Mouse (Mus musculus): ENCODE results near the gene H2-Q1. TPM values are rescaled to one million over a fixed set of nuclear protein-coding genes. Genes with fewer than 3 reads are reported as not detected.
"Not testable (repeated sequence)": the region's sequence is repeated elsewhere in the genome, so short reads cannot be mapped to it uniquely, and the experiment has no call there.

The H2-Q1 gene
- polyA plus RNA-seq (2012) = not detected in 2 replicates

DNA sequence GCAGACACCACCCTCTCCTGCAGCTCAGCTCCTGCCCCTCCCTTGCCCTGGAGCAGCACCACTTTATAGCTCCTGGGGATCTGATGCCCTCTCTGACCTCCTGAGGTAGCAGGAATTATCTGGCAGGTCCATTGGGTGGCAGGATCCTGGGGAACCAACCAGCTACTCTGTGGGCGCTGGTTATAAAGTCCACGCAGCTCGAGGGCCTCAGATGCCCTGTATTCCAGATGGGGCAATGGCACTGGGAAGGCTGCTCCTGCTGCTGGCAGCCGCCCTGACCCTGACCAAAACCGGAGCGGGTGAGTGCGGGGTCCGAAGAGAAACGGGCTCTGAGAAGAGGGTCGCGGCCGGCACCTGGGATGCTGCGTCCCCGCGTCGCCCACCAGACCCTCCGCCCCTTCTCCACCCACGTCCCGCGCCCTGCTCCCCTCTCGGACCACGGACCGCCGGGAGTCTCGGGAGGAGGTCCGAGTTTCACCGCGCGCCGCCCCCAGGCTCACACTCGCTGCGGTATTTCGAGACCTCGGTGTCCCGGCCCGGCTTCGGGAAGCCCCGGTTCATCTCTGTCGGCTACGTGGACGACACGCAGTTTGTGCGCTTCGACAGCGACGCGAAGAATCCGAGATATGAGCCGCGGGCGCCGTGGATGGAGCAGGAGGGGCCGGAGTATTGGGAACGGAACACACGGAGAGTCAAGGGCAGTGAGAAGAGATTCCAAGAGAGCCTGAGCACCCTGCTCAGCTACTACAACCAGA, at the start of gene H2-Q1:
Gene H2-Q1, plus strand, starts transcription at position 79 of the 755 bp plus-strand sequence.
- Histone ChIP-seq H3K4me1 (ENCODE audit: control insufficient read depth) (no peaks in the 10 kb centered on the region), H3K4me3 (replicated peaks) (no peak within 1 kb of the TSS), H3K9me3 (ENCODE audit: control insufficient read depth, low read length) (no peaks in the 10 kb centered on the region), H3K36me3 (ENCODE audit: control insufficient read depth) (no peaks in the 10 kb centered on the region), H3K27me3 (ENCODE audit: control insufficient read depth) (peaks cover 35% of the 10 kb centered on the region)
- no peak for TF ChIP-seq TAL1 (IDR thresholded peaks at IDR 0.05; ENCODE audit: low read length)

DNA sequence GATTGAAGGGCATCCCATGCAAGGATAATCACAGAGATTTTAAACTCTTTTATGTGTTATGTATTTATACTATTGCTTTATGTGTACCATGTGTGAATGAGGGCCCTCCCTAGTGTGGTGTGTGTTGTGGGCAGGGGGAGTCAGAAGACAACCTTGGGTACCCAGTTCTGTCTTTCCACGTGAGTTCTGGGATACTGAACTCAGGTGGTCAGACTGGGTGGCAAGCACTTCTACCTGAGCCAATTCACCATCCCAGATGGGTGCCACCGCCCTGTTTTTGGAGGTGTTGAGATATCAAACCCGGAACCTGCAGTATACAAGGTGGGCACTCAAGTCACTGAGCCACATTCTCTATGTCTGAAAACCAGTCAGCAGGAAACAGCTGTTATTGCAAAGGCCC, 48.0 kb upstream of the H2-Q1 start:
- Histone ChIP-seq H3K9me3 (ENCODE audit: control insufficient read depth, low read length) (peaks cover 2% of the 10 kb centered on the region), H3K36me3 (ENCODE audit: control insufficient read depth) (no peaks in the 10 kb centered on the region), H3K4me3 (replicated peaks) (no peak overlapping the region), H3K27me3 (ENCODE audit: control insufficient read depth) (peaks cover 19% of the 10 kb centered on the region), H3K4me1 (ENCODE audit: control insufficient read depth) (no peaks in the 10 kb centered on the region; the same call in 1 of the 2 replicates)
- TF ChIP-seq TAL1 (IDR thresholded peaks at IDR 0.05; ENCODE audit: low read length) = no peak
- no peak for TF ChIP-seq GATA1 (IDR thresholded peaks at IDR 0.05; ENCODE audit: low read length)

DNA sequence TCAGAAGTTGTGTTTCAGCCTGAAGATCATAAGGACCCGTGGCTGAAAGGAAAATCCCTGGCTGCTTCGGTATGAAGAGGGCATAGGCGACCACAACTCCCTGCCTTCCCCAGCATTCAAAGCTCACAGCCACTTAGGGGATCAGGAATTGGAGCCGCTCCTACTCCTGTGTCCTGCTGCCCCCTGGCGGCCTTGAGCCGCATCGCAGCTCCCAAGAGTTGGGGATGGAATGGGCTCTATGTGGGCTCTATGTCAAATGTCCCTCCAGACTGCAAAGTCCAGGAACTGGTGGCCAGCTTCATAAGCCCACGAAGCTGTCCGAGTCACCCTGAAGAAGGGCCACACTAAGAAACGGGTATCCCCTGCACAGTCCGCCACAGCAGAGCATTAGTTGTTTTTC, 45.4 kb upstream of the H2-Q1 start:
- Histone ChIP-seq H3K4me3 (replicated peaks) (no peak overlapping the region), H3K9me3 (ENCODE audit: control insufficient read depth, low read length) (peaks cover 2% of the 10 kb centered on the region), H3K36me3 (ENCODE audit: control insufficient read depth) (no peaks in the 10 kb centered on the region), H3K27me3 (ENCODE audit: control insufficient read depth) (peaks cover 19% of the 10 kb centered on the region), H3K4me1 (ENCODE audit: control insufficient read depth) (no peaks in the 10 kb centered on the region; the same call in 1 of the 2 replicates)
- TF ChIP-seq GATA1 (IDR thresholded peaks at IDR 0.05; ENCODE audit: low read length) (no peak), TAL1 (IDR thresholded peaks at IDR 0.05; ENCODE audit: low read length) (no peak)

DNA sequence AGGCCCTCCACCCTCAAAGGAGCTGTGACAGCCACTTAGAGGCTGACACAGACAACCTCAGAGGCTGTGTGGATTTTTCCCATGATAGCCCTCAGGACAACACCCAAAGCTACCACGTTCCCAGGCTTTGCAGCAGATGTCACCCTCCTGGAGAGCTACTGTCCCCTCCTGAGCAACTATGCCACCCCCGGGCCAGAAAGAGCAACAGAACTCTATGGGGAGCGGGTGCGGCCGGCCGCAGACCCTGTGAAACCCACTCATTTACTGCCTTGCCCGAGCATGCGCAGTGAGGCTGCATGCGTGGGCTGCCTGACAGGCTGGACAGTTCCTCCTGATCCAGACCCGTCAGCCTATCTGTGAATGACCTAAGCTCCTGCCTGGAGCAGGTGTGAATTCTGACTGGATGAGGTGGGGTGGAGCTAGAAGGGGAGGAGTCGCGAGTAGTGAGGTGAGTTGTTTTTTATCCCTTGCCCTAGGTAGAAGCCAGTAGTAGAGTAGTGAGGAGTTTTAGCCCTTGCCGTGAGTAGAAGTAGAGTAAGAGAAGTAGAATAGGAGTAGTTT, 43.8 kb upstream of the H2-Q1 start:
- no peaks in the 10 kb centered on the region for H3K36me3 ChIP-seq (ENCODE audit: control insufficient read depth)
- TF ChIP-seq GATA1 (IDR thresholded peaks at IDR 0.05; ENCODE audit: low read length) = no peak
- TF ChIP-seq TAL1 (IDR thresholded peaks at IDR 0.05; ENCODE audit: low read length) = no peak
- H3K4me1 ChIP-seq (ENCODE audit: control insufficient read depth) = no peaks in the 10 kb centered on the region; the same call in 1 of the 2 replicates
- H3K9me3 ChIP-seq (ENCODE audit: control insufficient read depth, low read length) = peaks cover 2% of the 10 kb centered on the region
- peaks cover 19% of the 10 kb centered on the region for H3K27me3 ChIP-seq (ENCODE audit: control insufficient read depth)
- H3K4me3 ChIP-seq (replicated peaks) = no peak overlapping the region

DNA sequence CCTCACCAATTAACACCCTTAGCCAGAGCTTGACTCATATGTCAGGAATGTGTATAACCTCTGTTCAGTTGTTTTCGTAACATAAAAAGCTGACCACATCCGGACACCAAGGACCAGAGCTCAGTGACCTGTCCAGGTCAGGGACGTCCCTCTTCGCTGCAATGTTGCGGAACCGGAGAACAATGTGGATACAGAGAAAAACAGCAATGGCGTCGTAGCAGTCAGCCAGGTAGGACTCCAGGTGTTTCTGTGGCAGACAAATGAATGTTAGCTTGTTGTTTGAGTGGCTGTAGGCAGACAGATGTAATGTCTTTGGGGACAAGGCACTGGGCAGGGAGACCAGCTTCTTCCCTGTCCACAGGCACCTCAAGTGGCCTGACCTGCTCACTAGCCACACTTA, 42.2 kb upstream of the H2-Q1 start:
- H3K27me3 ChIP-seq (ENCODE audit: control insufficient read depth) = peaks cover 17% of the 10 kb centered on the region
- TF ChIP-seq TAL1 (IDR thresholded peaks at IDR 0.05; ENCODE audit: low read length) (no peak), GATA1 (IDR thresholded peaks at IDR 0.05; ENCODE audit: low read length) (no peak)
- H3K36me3 ChIP-seq (ENCODE audit: control insufficient read depth) = no peaks in the 10 kb centered on the region
- H3K4me1 ChIP-seq (ENCODE audit: control insufficient read depth) = no peaks in the 10 kb centered on the region; the same call in 1 of the 2 replicates
- no peak overlapping the region for H3K4me3 ChIP-seq (replicated peaks)
- no peaks in the 10 kb centered on the region for H3K9me3 ChIP-seq (ENCODE audit: control insufficient read depth, low read length)

DNA sequence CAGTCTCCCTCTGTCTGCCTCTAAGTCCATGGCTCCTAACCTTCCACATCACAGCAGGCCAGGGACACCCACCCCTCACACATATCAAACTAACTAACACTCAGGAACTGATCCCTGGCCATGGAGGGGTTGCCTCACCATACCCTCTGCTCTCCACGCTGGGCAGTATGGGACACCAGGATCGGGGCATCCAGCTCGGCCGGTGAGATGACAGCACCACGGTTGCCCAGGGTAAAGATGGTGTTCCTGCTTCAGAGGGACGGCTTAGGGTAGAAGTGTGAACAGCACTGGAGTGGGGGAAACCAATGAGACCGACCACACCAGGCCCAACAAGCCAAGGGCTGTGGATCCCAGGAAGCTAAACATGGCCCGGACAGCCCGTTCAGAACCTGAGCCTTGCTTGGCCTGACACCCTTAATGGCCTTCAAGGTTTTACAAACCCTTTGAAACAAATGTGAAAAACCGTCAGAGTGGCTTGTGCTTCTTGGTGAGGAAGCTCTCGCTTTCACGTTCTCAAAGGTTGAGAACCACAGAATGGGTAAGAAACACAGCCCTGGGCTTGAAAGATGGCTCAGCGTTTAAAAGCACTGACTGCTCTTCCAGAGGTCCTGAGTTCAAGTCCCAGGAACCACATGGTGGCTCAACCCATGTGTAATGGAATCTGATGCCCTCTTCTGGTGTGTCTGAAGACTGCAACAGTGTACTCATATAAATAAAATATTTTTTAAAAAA, 41.1 kb upstream of the H2-Q1 start:
- Histone ChIP-seq H3K27me3 (ENCODE audit: control insufficient read depth) (peaks cover 17% of the 10 kb centered on the region), H3K36me3 (ENCODE audit: control insufficient read depth) (no peaks in the 10 kb centered on the region), H3K9me3 (ENCODE audit: control insufficient read depth, low read length) (no peaks in the 10 kb centered on the region), H3K4me3 (replicated peaks) (no peak overlapping the region), H3K4me1 (ENCODE audit: control insufficient read depth) (no peaks in the 10 kb centered on the region; the same call in 1 of the 2 replicates)
- no peak for TF ChIP-seq GATA1 (IDR thresholded peaks at IDR 0.05; ENCODE audit: low read length)
- TF ChIP-seq TAL1 (IDR thresholded peaks at IDR 0.05; ENCODE audit: low read length) = no peak

DNA sequence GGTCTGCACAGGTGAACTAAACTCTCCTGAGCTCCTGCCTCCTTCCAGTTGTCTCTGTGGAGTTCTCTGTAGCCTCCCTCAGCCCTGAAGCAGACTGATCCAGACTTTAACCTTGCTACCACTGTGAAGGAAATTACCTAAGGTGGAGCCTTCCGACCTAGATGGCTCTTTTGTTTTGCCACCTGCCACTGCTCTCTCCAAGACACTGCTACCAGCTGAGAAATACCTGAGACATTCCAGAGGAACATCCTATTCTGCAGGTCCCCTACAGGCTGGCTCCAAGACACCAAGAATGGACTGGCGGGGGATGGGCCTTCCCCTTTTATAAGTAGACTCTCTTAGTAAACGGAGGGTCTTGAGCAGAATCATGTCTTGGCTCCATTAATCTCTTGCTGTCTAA, 39.9 kb upstream of the H2-Q1 start:
- no peaks in the 10 kb centered on the region for H3K36me3 ChIP-seq (ENCODE audit: control insufficient read depth)
- no peak overlapping the region for H3K4me3 ChIP-seq (replicated peaks)
- TF ChIP-seq TAL1 (IDR thresholded peaks at IDR 0.05; ENCODE audit: low read length) (no peak), GATA1 (IDR thresholded peaks at IDR 0.05; ENCODE audit: low read length) (no peak)
- H3K9me3 ChIP-seq (ENCODE audit: control insufficient read depth, low read length) = no peaks in the 10 kb centered on the region
- H3K27me3 ChIP-seq (ENCODE audit: control insufficient read depth) = peaks cover 17% of the 10 kb centered on the region
- H3K4me1 ChIP-seq (ENCODE audit: control insufficient read depth) = no peaks in the 10 kb centered on the region

DNA sequence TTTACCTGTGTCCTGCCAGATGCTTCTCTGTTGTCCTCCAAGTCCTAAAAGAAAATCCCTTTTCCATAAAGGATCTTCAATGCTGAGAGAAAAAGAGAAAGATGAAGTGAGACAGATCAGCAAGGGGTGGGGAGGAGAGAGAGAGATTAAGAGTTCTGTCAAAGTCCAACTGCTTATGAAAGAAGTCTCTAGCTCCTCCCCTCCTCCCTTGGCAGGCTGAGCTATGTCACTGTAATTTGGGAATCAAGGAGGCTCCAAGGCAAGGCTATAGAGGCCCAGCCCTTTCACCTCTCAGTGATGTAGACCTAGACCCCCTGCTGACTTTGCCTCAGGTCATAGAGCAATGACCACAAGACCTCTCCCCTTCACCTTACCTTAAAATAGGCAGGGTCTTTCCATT, 34.8 kb upstream of the H2-Q1 start:
- H3K27me3 ChIP-seq (ENCODE audit: control insufficient read depth) = no peaks in the 10 kb centered on the region; the same call in 1 of the 2 replicates
- no peaks in the 10 kb centered on the region for H3K36me3 ChIP-seq (ENCODE audit: control insufficient read depth)
- no peak for TF ChIP-seq GATA1 (IDR thresholded peaks at IDR 0.05; ENCODE audit: low read length)
- no peak for TF ChIP-seq TAL1 (IDR thresholded peaks at IDR 0.05; ENCODE audit: low read length)
- H3K9me3 ChIP-seq (ENCODE audit: control insufficient read depth, low read length) = no peaks in the 10 kb centered on the region
- H3K4me3 ChIP-seq (replicated peaks) = no peak overlapping the region
- H3K4me1 ChIP-seq (ENCODE audit: control insufficient read depth) = no peaks in the 10 kb centered on the region

DNA sequence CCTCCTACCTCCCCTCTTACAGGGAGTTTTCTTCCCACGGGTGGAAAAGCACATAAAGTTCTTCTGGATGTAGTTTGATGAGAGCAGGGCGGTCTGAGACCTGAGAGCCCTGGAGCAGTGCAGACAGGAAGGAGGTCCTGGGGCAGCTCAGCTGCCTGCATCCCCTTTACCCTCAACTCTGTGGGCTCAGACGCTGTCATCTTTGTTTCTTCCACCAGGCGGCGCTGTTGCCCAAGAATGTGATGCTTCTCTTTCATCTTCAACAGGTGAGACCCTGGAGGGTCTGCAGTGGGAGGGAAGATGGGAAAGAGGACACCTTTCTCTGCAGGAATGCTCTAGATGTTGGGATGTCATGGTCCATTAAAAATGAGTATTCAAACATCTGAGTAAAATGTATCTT, 24.4 kb upstream of the H2-Q1 start:
- not testable (repeated sequence) for H3K9me3 ChIP-seq (ENCODE audit: control insufficient read depth, low read length); H3K4me3 ChIP-seq (replicated peaks); H3K4me1 ChIP-seq (ENCODE audit: control insufficient read depth)

DNA sequence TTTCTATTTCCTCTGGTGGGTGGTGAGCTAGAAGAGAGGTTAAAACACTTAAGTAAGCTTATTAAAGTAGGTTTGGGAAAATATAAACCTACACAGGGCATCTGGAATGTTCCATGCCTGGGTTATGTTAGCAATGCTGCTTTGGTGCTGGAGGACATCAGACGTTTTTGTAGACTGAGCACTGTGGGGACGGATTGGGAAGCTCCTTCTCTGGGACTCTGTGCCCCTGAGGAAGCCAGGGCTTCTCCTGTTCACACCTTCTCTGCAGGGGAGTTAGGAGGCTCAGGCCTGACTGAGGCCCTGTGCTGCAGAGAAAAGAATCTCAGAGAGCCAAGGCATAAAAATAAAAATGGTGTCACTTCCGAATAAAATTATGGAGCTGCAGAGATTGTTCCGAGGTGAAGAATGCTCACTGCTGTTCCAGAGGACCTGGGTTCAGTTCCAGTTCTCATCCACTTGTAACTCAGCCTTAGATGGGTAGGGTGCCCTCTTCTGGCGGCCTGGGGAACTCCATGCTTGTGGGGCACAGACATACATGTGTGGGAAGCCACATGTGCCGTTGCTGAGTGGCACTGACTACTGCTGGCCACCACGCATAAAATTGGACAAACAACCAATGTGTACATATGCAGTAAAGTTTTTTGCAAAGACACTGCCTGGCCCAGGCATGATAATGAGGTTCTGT, 19.8 kb upstream of the H2-Q1 start:
- H3K36me3 ChIP-seq (ENCODE audit: control insufficient read depth); H3K27me3 ChIP-seq (ENCODE audit: control insufficient read depth); H3K4me3 ChIP-seq (replicated peaks); H3K4me1 ChIP-seq (ENCODE audit: control insufficient read depth); H3K9me3 ChIP-seq (ENCODE audit: control insufficient read depth, low read length): not testable (repeated sequence)

More for the DNA sequence above, 24.4 kb upstream of the H2-Q1 start:
- H3K36me3 ChIP-seq (ENCODE audit: control insufficient read depth); H3K27me3 ChIP-seq (ENCODE audit: control insufficient read depth): not testable (repeated sequence)
